Mouse (Mus musculus) urinary bladder, postnatal 14 days (tissue): ENCODE results near the gene Babam2.
"Not testable (repeated sequence)": the region's sequence is repeated elsewhere in the genome, so short reads cannot be mapped to it uniquely, and the experiment has no call there.

ENCODE experiments used
- DNase-seq: peaks from one replicate; pipeline ENCODE4 v3.0.0; 2021; ENCODE audit warnings: low spot score

Babam2 gene

DNA sequence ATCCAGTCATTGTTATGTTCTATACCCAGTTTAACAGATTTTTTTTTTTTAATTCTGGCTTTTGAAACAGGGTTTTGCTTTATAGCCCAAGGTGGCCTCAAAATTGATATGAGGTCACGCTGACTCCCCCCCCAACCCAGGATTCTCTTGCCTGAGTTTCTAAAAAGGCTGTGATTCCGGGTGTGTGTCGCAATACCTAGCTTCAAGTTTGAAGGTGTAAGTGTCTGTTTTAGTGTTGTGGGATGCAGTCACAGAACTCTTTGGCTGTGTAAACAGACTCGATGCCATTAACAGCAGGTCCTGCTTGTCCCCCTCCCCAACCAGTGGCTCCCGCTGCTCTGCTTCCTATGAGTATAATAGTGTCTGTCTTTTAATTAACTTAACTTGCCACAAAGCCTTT is 84.1 kb downstream of the Babam2 start:
- DNase-seq, result no peak

DNA sequence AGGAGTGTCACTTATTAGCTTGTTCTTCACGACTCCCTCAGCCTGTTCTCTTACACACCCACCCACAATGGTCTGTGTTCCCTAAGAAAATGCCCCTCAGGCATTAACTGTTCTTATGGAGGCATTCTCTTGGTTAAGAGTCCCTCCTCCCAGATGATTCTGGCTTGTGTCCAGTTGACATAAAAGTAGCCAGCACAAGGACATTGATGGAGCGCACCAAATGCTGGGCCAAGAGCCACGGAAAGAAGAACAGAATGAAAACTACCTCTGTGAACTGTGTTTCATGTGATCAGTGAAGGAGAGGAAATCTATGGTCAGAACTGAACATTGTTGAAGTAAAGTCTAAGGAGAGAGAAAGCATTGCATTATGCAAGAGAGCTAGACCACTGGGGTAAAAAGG is 89.7 kb downstream of the Babam2 start:
- no peak for DNase-seq

DNA sequence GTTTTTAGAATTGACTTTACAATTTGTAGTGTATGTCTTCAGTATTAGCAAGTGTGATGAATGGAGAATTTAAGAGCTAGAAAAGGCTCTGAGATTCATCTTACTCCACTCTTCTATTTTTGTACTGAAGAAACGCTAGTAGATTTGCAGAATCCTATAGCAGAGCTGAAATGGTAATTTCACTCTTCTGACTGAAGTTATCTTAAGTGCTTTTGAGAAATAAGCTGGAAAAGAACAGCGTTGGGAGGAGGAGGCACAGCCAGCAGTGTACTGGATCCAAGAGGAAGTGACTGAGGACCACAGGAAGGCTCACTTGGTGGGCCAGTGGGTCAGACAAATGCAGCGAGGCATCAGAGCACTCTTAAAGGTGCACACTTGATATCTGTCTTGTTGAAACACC is 90.1 kb downstream of the Babam2 start:
- DNase-seq, result no peak

GRCm38 (mm10) chr5:31792338-31792737 is 94.9 kb downstream of the Babam2 start:
- no peak for DNase-seq

GRCm38 (mm10) chr5:31792863-31793262 is 95.4 kb downstream of the Babam2 start:
- DNase-seq, result no peak

GRCm38 (mm10) chr5:31795414-31795813 is 97.9 kb downstream of the Babam2 start:
- DNase-seq, result no peak

GRCm38 (mm10) chr5:31796979-31797378 is 99.5 kb downstream of the Babam2 start:
- no peak for DNase-seq

DNA sequence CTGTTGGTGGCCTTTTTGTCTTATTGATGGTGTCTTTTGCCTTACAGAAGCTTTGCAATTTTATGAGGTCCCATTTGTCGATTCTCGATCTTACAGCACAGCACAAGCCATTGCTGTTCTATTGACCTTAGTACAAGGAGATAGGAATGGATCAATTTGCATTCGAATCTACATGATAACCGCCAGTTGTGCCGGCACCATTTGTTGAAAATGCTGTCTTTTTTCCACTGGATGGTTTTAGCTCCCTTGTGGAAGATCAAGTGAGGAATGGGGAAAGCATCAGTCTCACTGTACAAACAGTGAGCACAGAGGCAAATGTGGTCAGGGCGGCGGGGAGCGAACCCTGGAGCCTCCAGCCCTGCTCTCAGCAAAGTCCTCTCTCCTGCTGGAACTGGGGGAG is 106.7 kb downstream of the Babam2 start:
- DNase-seq, result not testable (repeated sequence)

- no peak for DNase-seq
Measured at GRCm38 (mm10) chr5:31804751-31805150, 107.3 kb downstream of the Babam2 start.

- no peak for DNase-seq
Measured at GRCm38 (mm10) chr5:31807312-31807711, 109.8 kb downstream of the Babam2 start.

- DNase-seq, result no peak
Measured at GRCm38 (mm10) chr5:31808271-31808670, 110.8 kb downstream of the Babam2 start.

- DNase-seq, result peak; percentile 43
Measured at GRCm38 (mm10) chr5:31810796-31811662, 113.5 kb downstream of the Babam2 start.

GRCm38 (mm10) chr5:31811663-31812001 is 114.1 kb downstream of the Babam2 start:
- DNase-seq, result no peak

DNA sequence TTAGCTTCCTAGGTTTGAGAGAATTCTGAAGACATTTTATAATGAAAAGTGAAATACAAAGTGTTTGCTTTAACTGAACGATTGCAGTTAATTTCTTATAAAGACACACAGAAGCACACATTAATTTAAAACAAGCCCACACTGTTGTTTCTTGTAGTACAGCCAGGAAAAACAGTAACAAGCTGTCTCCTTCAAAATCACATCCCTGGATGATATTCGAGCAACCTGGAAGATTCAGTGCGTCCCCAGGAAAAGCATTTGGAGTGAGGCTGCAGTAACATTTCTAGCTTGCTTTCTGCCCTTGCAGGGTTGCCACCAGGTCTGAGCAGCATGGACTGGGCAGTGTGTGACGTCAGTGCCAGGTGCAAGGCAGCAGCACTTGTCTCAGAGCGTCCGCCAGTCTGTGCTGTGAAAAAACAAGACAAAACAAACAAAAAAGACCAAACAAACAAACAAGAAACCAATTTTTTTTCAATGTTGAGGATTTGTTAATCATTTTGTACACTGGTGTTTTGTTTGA is 115.7 kb downstream of the Babam2 start:
- no peak for DNase-seq

GRCm38 (mm10) chr5:31814068-31814467 is 116.6 kb downstream of the Babam2 start:
- no peak for DNase-seq

GRCm38 (mm10) chr5:31815129-31815528 is 117.6 kb downstream of the Babam2 start:
- DNase-seq, result no peak

- no peak for DNase-seq
Measured at GRCm38 (mm10) chr5:31816082-31816481, 118.6 kb downstream of the Babam2 start.

GRCm38 (mm10) chr5:31820801-31821200 is 123.3 kb downstream of the Babam2 start:
- DNase-seq, result no peak

DNA sequence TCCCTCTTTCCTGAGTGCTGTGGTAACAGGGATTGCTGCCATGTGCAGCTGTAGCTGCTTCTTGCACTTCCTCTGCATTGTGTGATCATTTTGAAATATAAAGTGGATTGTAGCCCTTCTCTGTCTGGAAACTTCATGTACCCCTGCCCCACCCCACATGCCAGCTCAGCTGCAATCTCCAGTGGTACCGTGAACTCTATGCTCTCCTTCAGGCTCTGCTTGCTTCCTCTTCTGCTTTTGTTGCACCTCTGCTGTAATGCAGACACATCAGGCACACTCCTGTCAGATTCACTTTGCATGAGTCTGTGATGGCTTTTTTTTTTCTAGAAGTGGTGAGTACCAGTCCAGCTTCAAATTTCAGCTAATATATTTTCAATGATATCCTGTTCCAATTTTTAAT is 123.7 kb downstream of the Babam2 start:
- DNase-seq, result no peak

DNA sequence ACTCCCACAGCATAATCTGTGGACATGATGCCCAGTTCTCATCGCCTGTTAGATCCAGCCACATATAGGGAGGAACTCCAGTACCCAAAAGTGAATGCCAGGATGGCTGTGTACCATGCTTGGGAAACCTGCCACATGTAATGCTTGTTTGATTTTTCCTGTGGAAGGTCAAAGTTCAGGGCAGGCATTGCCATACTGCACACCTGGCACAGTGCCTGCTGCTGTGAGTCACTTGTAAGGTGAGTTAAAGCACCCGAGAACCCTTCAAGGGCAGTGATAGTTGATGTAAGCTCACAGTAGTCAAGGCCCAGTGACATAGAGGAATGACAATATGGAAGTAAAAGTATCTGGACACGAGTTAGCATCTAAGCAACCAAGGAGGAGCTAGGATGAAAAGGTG is 126.2 kb downstream of the Babam2 start:
- DNase-seq, result peak; percentile 24

DNA sequence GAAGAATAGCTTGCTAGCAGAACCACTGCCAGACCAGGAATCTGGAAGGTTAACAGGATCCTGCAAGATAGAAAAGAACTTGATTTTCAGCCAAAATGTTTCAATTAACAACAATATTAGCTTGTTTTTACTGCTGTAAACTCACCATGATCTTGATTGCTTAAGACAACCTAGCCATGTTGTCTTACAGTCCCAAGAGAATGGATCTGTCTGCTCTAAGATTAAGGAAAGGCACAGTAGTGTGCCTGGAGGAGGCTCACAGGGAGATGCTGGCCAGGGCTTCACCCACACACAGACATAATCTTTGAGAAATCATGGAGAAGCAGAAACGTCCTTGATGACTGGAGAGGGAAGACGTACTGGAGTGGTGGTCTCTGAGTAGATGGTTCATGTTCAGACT is 126.6 kb downstream of the Babam2 start:
- no peak for DNase-seq

DNA sequence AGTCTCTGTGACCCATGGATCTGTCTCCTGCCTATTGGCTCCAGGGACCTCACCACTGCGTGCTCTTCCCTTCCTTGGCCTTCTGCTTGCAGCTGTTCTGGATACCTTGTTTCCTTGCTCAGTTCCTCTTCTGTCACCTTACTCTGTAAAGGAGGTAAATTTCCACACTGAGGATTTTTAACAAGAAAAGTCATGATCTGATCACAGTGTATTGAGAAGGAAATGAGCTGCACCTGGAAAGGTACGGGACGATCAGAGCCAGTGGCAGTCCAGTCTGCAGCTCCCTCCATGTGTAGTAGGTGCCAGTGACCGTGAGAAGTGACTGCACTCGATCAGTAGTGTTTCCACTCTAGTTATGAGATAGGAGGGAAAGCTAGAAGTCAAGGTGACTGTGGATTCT is 129.8 kb downstream of the Babam2 start:
- no peak for DNase-seq

DNA sequence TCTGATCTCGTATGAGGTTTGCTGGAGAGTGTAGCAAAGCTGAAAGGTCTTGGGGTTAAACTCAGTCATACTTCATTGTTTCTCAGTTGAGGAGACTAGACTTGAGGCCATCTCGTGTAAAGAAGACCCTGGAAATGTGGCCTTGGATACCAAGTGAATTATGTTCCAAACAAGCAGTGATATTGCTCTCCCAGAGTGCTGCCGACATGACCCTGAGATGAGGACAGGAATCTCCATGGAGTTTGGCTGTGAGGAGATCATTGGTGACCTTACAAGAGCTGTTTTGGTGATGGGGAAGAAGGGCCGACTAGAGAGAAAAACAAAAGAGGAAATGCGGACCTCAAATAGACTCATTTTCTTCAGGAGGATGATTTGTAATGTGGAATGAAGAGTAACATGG is 130.4 kb downstream of the Babam2 start:
- no peak for DNase-seq

DNA sequence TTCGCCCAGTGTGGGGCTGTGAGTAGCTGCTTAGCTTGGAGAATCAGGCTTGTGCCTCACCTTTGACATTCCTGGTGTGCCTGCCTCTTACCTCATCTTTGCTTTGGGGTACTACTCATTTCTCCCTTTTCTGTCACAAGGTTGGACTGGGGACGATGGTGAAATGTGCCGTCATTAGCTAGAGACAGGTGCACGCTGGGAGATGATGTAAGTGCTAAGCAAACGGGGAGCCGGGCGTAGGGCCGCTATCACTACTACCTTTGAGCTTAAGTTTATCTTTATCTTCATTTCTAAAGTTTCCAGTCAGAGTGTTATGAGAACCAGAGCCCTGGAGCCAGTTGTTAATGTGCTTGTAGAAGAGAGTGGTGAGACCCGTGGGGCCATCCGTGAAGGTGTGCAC is 131.3 kb downstream of the Babam2 start:
- DNase-seq, result no peak
